In the genomic region with DNA sequence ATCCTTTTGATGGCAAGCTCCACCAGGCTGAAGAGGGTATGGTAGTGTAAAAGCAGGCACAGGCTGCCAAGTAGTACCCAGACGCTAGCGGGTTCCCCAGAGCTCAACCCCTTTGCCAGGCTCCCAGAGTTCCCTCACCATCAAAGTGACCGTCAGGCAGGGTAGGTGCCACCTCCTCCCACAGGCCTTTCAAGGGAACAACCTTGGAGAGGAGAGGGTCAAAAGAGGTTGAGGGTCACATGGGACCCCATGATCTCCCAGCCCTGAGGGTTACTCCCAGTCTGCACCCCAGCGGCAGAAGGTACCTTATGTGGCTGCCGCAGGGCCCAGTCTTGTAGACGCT, we compare ENCODE assay signal across 8 mouse cellular contexts. TPM values are rescaled to one million over a fixed set of nuclear protein-coding genes. Genes with fewer than 3 reads are reported as not detected.
A peak's percentile ranks its signal among the peaks of the same experiment; 100 is the strongest.
DNase-seq lines count a peak whose midpoint lies in the region; ATAC-seq and TF ChIP-seq lines count a peak whose summit lies in the region.

No protein-coding gene starts in this region.

- 73% methylated on average over 6 of the region's 6 CpGs for WGBS in hindbrain, embryonic 10.5 days
- WGBS in liver, postnatal 0 days (ENCODE audit: insufficient replicate concordance), result 73% methylated on average over 6 of the region's 6 CpGs

- H3K9ac ChIP-seq in liver, postnatal 0 days (replicated peaks), result peak overlapping the region; percentile 58

- H3K4me2 ChIP-seq in liver, postnatal 0 days (ENCODE audit: low read depth, low read length), result peak overlapping the region; percentile 89

- no peaks in the 10 kb centered on the region for H3K27me3 ChIP-seq in erythroblast, embryonic 14.5 days (ENCODE audit: control insufficient read depth)
- no peaks in the 10 kb centered on the region for H3K27me3 ChIP-seq in hindbrain, embryonic 10.5 days (ENCODE audit: insufficient read depth, poor library complexity, severe bottlenecking)
- no peaks in the 10 kb centered on the region for H3K27me3 ChIP-seq in liver, postnatal 0 days (ENCODE audit: insufficient read depth, low read length)

- H3K36me3 ChIP-seq in erythroblast, embryonic 14.5 days (ENCODE audit: control insufficient read depth), result peaks cover 54% of the 10 kb centered on the region
- H3K36me3 ChIP-seq in hindbrain, embryonic 10.5 days, result peaks cover 46% of the 10 kb centered on the region
- H3K36me3 ChIP-seq in liver, postnatal 0 days (replicated peaks; ENCODE audit: insufficient read depth, low read length), result peaks cover 33% of the 10 kb centered on the region

- ATAC-seq in erythroblast, adult 5-6 weeks (replicated peaks; ENCODE audit: low FRiP score, poor library complexity, severe bottlenecking), result no peak
- ATAC-seq in liver, postnatal 0 days, result no peak
- no peak for ATAC-seq in megakaryocyte progenitor cell, adult 5-6 weeks (replicated peaks; ENCODE audit: poor library complexity)

- no peak for TF ChIP-seq EP300 in liver, postnatal 0 days (IDR thresholded peaks at IDR 0.05; ENCODE audit: low read depth)

- H3K4me1 ChIP-seq in erythroblast, embryonic 14.5 days (ENCODE audit: control insufficient read depth), result peaks cover 74% of the 10 kb centered on the region
- peaks cover 61% of the 10 kb centered on the region for H3K4me1 ChIP-seq in hindbrain, embryonic 10.5 days (replicated peaks)
- H3K4me1 ChIP-seq in liver, postnatal 0 days (ENCODE audit: insufficient read depth), result peaks cover 32% of the 10 kb centered on the region

- H3K9me3 ChIP-seq in erythroblast, embryonic 14.5 days (ENCODE audit: control insufficient read depth, low read length), result no peaks in the 10 kb centered on the region
- H3K9me3 ChIP-seq in hindbrain, embryonic 10.5 days, result no peaks in the 10 kb centered on the region
- no peaks in the 10 kb centered on the region for H3K9me3 ChIP-seq in liver, postnatal 0 days (ENCODE audit: low read length)

- peak overlapping the region; percentile 19 for H3K4me3 ChIP-seq in erythroblast, embryonic 14.5 days (replicated peaks)
- H3K4me3 ChIP-seq in hindbrain, embryonic 10.5 days, result peak overlapping the region; percentile 61
- H3K4me3 ChIP-seq in liver, postnatal 0 days (ENCODE audit: low read depth, low read length), result peak overlapping the region; percentile 54

- peak overlapping the region; percentile 91 for H3K27ac ChIP-seq in hindbrain, embryonic 10.5 days
- peak overlapping the region; percentile 67 for H3K27ac ChIP-seq in liver, postnatal 0 days (ENCODE audit: low read depth)

- no peak for TF ChIP-seq CTCF in liver, postnatal 0 days (IDR thresholded peaks at IDR 0.05; ENCODE audit: low read depth)

- DNase-seq in adrenal gland, postnatal 14 days, result peak; percentile 65
- no peak for DNase-seq in hindbrain, embryonic 10.5 days (ENCODE audit: low spot score)
- no peak for DNase-seq in liver, postnatal 0 days
- DNase-seq in layer of hippocampus, postnatal 10 days (ENCODE audit: low spot score in 2 of 2), result no peak
- DNase-seq in embryo, embryonic 9.5 days (ENCODE audit: extremely low spot score), result no peak

RNA-seq across cellular contexts. Expression of gene Gamt, which starts 1.4 kb away (rescaled TPM):
- polyA plus RNA-seq in erythroblast, embryonic 14.5 days (2012), result 0.11 and 0.20 TPM in 2 replicates
- total RNA-seq in erythroblast, adult 5-6 weeks (2015; ENCODE audit: low replicate concordance), result not detected in 2 replicates
- total RNA-seq in erythroblast, adult 5-6 weeks (2017; ENCODE audit: low replicate concordance), result 0.77 TPM in 1 of 2 replicates, not detected in the other
- total RNA-seq in adrenal gland, postnatal 14 days (2021), result 138 and 192 TPM in 2 replicates
- 38.3 and 45.1 TPM in 2 replicates for polyA plus RNA-seq in hindbrain, embryonic 10.5 days (2016; fragmentation: Nextera tagmentation; extraction: Ambion mirVana)
- polyA plus RNA-seq in liver, postnatal 0 days (2015; fragmentation: Nextera tagmentation; extraction: Ambion mirVana), result 93.9 and 101 TPM in 2 replicates
- total RNA-seq in megakaryocyte progenitor cell, adult 5-6 weeks (2015), result 3.2 and 3.7 TPM in 2 replicates
- total RNA-seq in megakaryocyte progenitor cell, adult 5-6 weeks (2017), result 2.5 and 7.4 TPM in 2 replicates
- 10 to 100 TPM; 27.8 to 31.5 TPM for total RNA-seq in layer of hippocampus, postnatal 10 days (2021)

RNA-seq across cellular contexts. Expression of gene Dazap1, which starts 1.9 kb away (rescaled TPM):
- polyA plus RNA-seq in erythroblast, embryonic 14.5 days (2012), result 76.5 and 84.5 TPM in 2 replicates
- 13.8 and 17.1 TPM in 2 replicates for total RNA-seq in erythroblast, adult 5-6 weeks (2015; ENCODE audit: low replicate concordance)
- total RNA-seq in erythroblast, adult 5-6 weeks (2017; ENCODE audit: low replicate concordance), result 29.8 and 35.3 TPM in 2 replicates
- 92.9 and 115 TPM in 2 replicates for total RNA-seq in adrenal gland, postnatal 14 days (2021)
- 51.0 and 51.2 TPM in 2 replicates for polyA plus RNA-seq in hindbrain, embryonic 10.5 days (2016; fragmentation: Nextera tagmentation; extraction: Ambion mirVana)
- 19.5 and 21.8 TPM in 2 replicates for polyA plus RNA-seq in liver, postnatal 0 days (2015; fragmentation: Nextera tagmentation; extraction: Ambion mirVana)
- 55.4 and 61.6 TPM in 2 replicates for total RNA-seq in megakaryocyte progenitor cell, adult 5-6 weeks (2015)
- total RNA-seq in megakaryocyte progenitor cell, adult 5-6 weeks (2017), result 231 and 302 TPM in 2 replicates
- 10 to 100 TPM; 94.6 to 96.3 TPM for total RNA-seq in layer of hippocampus, postnatal 10 days (2021)

RNA-seq across cellular contexts. Expression of gene Ndufs7, which starts 10.5 kb away (rescaled TPM):
- 19.0 and 28.9 TPM in 2 replicates for polyA plus RNA-seq in erythroblast, embryonic 14.5 days (2012)
- 25.7 and 25.9 TPM in 2 replicates for total RNA-seq in erythroblast, adult 5-6 weeks (2015; ENCODE audit: low replicate concordance)
- 13.0 and 14.2 TPM in 2 replicates for total RNA-seq in erythroblast, adult 5-6 weeks (2017; ENCODE audit: low replicate concordance)
- total RNA-seq in adrenal gland, postnatal 14 days (2021), result 426 and 463 TPM in 2 replicates
- polyA plus RNA-seq in hindbrain, embryonic 10.5 days (2016; fragmentation: Nextera tagmentation; extraction: Ambion mirVana), result 303 and 313 TPM in 2 replicates
- polyA plus RNA-seq in liver, postnatal 0 days (2015; fragmentation: Nextera tagmentation; extraction: Ambion mirVana), result 313 and 321 TPM in 2 replicates
- 138 and 162 TPM in 2 replicates for total RNA-seq in megakaryocyte progenitor cell, adult 5-6 weeks (2015)
- total RNA-seq in megakaryocyte progenitor cell, adult 5-6 weeks (2017), result 106 and 135 TPM in 2 replicates
- total RNA-seq in layer of hippocampus, postnatal 10 days (2021), result 100 to 1,000 TPM; 143 to 152 TPM

RNA-seq across cellular contexts. Expression of gene Rps15, which starts 32.8 kb away (rescaled TPM):
- 998 and 1,528 TPM in 2 replicates for polyA plus RNA-seq in erythroblast, embryonic 14.5 days (2012)
- total RNA-seq in erythroblast, adult 5-6 weeks (2015; ENCODE audit: low replicate concordance), result 509 and 541 TPM in 2 replicates
- total RNA-seq in erythroblast, adult 5-6 weeks (2017; ENCODE audit: low replicate concordance), result 422 and 457 TPM in 2 replicates
- total RNA-seq in adrenal gland, postnatal 14 days (2021), result 1,072 and 1,285 TPM in 2 replicates
- polyA plus RNA-seq in hindbrain, embryonic 10.5 days (2016; fragmentation: Nextera tagmentation; extraction: Ambion mirVana), result 971 and 1,039 TPM in 2 replicates
- polyA plus RNA-seq in liver, postnatal 0 days (2015; fragmentation: Nextera tagmentation; extraction: Ambion mirVana), result 453 and 466 TPM in 2 replicates
- 2,196 and 2,314 TPM in 2 replicates for total RNA-seq in megakaryocyte progenitor cell, adult 5-6 weeks (2015)
- total RNA-seq in megakaryocyte progenitor cell, adult 5-6 weeks (2017), result 2,623 and 2,987 TPM in 2 replicates
- total RNA-seq in layer of hippocampus, postnatal 10 days (2021), result 100 to 1,000 TPM; 733 to 857 TPM

RNA-seq across cellular contexts. Expression of gene Mum1, which starts 33.2 kb away (rescaled TPM):
- polyA plus RNA-seq in erythroblast, embryonic 14.5 days (2012), result 4.2 and 4.7 TPM in 2 replicates
- 1.3 and 4.4 TPM in 2 replicates for total RNA-seq in erythroblast, adult 5-6 weeks (2015; ENCODE audit: low replicate concordance)
- total RNA-seq in erythroblast, adult 5-6 weeks (2017; ENCODE audit: low replicate concordance), result 14.7 and 24.0 TPM in 2 replicates
- total RNA-seq in adrenal gland, postnatal 14 days (2021), result 23.8 and 29.9 TPM in 2 replicates
- 63.6 and 102 TPM in 2 replicates for polyA plus RNA-seq in hindbrain, embryonic 10.5 days (2016; fragmentation: Nextera tagmentation; extraction: Ambion mirVana)
- 9.8 and 13.3 TPM in 2 replicates for polyA plus RNA-seq in liver, postnatal 0 days (2015; fragmentation: Nextera tagmentation; extraction: Ambion mirVana)
- 27.6 and 30.9 TPM in 2 replicates for total RNA-seq in megakaryocyte progenitor cell, adult 5-6 weeks (2015)
- 28.9 and 30.0 TPM in 2 replicates for total RNA-seq in megakaryocyte progenitor cell, adult 5-6 weeks (2017)
- 10 to 100 TPM; 40.3 to 46.6 TPM for total RNA-seq in layer of hippocampus, postnatal 10 days (2021)
